Mouse (Mus musculus) neural tube, embryonic 12.5 days (tissue): ENCODE data around the gene Fam118a. TPM values are rescaled to one million over a fixed set of nuclear protein-coding genes. Genes with fewer than 3 reads are reported as not detected.
"Not testable (repeated sequence)": the region's sequence is repeated elsewhere in the genome, so short reads cannot be mapped to it uniquely, and the experiment has no call there.

Experiments used
- ATAC-seq: fragments of 200-750 bp; cut with Nextera tagmentation; 2 replicates; pipeline ENCODE4 v1.8.0; 2017; ENCODE audit warnings: low read depth, mild to moderate bottlenecking, moderate TSS enrichment, moderate library complexity; ENCODE audit not compliant: low FRiP score
- H3K27ac ChIP-seq: fragments of 300-500 bp; sonication (generic); 2 replicates; pipeline ENCODE4 v1.5.1; 2016
- H3K27me3 ChIP-seq: fragments of 300-500 bp; sonication (generic); replicated peaks from 2 replicates; pipeline ENCODE4 v1.6.1; 2016; ENCODE audit warnings: mild to moderate bottlenecking
- H3K36me3 ChIP-seq: fragments of 300-500 bp; sonication (generic); 2 replicates; pipeline ENCODE4 v1.6.1; 2016; ENCODE audit warnings: mild to moderate bottlenecking
- H3K4me1 ChIP-seq: fragments of 300-500 bp; sonication (generic); 2 replicates; pipeline ENCODE4 v1.6.1; 2016
- H3K4me2 ChIP-seq: fragments of 300-500 bp; sonication (generic); replicated peaks from 2 replicates; pipeline ENCODE4 v1.6.1; 2016; ENCODE audit warnings: mild to moderate bottlenecking
- H3K4me3 ChIP-seq: fragments of 300-500 bp; sonication (generic); 2 replicates; pipeline ENCODE4 v1.5.1; 2016
- H3K9ac ChIP-seq: fragments of 300-500 bp; sonication (generic); 2 replicates; pipeline ENCODE4 v1.6.1; 2016; ENCODE audit warnings: mild to moderate bottlenecking
- H3K9me3 ChIP-seq: fragments of 300-500 bp; sonication (generic); 2 replicates; pipeline ENCODE4 v1.6.1; 2016; ENCODE audit warnings: mild to moderate bottlenecking
- WGBS: fragments of 180-500 bp; shearing (Covaris S2); methylation state at CpG from one replicate; pipeline ENCODE4 v1.1.7; 2016; 5-methylcytosine and 5-hydroxymethylcytosine counted together
- polyA plus RNA-seq: library from polyadenylated mRNA; unstranded; fragments of >200 nt; fragmentation: Nextera tagmentation; extraction: Ambion mirVana; gene quantifications from 2 replicates; pipeline ENCODE4 v1.2.1, GENCODE M21; 2016

Gene Fam118a
- polyA plus RNA-seq: 23.9 and 26.0 TPM in 2 replicates

DNA sequence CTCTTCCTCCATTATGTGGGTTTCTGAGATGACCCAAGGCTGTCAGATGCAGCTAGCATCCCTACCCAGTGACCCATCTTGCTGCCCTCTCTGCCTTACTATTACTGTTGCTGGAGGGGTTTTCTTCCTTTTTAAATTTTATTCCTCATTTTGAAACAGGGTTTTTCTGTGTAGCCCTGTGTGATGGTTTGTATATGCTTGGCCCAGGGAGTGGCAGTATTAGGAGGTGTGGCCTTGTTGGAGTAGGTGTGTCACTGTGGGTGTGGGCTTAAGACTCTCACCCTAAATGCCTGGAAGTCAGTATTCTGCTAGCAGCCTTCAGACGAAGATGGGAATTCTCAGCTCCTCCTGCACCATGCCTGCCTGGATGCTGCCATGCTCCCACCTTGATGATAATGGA lies at the start of gene Fam118a:
Gene Fam118a, plus strand, starts transcription at position 301 of the 400 bp plus-strand sequence.
- H3K4me1 ChIP-seq, H3K4me3 ChIP-seq, H3K36me3 ChIP-seq, H3K27me3 ChIP-seq, H3K9ac ChIP-seq, H3K9me3 ChIP-seq, H3K4me2 ChIP-seq, H3K27ac ChIP-seq, ATAC-seq: not testable (repeated sequence)
- 61% methylated on average over 1 of the region's 1 CpGs for WGBS

DNA sequence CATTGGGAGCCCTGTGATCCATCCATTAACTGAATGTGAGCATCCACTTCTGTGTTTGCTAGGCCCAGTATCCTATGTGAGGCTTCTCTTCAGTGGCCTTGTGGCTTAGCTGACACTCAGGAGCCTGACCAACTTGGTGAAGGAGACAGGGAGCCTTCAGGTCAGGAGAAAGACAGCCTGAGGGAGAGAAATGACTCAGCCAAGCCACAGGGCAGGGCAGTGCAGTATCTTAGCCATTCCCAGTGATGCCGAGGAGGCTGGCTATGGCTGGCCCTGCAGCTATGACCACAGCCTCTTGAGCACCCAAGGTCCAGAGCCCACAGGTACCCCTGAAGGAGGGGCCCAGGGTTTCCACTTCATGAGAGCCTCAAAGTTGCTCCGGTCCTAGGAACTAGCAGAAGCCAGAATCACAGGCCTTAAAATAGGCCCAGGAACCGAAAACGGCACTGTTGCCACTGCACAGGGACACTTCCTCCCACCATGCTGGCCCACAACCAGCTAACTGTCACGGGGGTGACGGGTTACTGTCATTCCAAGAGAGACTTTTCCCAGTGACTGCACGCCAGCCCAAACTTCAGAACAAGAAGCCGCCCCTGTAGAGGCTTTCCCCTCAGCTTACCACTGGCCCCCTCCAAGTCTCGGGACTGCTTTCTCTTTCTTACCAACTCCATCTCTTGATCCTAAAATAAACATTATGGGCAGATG lies 47.0 kb upstream of the Fam118a start:
- Histone ChIP-seq H3K9me3 (no peaks in the 10 kb centered on the region), H3K4me3 (no peak overlapping the region), H3K4me2 (no peak overlapping the region), H3K27ac (no peak overlapping the region), H3K27me3 (no peaks in the 10 kb centered on the region), H3K4me1 (peaks cover 35% of the 10 kb centered on the region), H3K9ac (no peak overlapping the region), H3K36me3 (no peaks in the 10 kb centered on the region)
- no peak for ATAC-seq
- WGBS: 85% methylated on average over 9 of the region's 9 CpGs

DNA sequence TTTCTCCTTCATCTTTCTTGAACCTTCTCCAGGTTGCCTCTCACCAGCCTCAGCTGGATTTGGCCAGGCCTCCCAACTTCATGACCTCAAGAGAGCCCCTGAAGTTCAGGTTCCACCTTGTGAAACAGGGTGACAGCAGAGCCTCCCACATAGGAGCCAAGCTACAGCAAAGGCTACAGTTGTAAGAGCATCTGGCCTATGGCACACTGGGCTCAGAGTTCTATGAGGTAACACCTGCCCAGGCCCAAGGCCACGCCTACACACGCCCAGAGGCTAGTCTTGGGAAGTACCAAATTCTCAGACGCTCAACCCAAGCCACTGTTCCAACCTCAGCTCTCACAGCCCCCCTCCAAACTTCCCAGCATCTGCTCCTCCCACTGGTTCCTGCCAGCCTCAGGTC lies 45.9 kb upstream of the Fam118a start:
- no peaks in the 10 kb centered on the region for H3K36me3 ChIP-seq
- no peaks in the 10 kb centered on the region for H3K27me3 ChIP-seq
- no peaks in the 10 kb centered on the region for H3K9me3 ChIP-seq
- ATAC-seq: no peak
- peaks cover 33% of the 10 kb centered on the region for H3K4me1 ChIP-seq
- H3K27ac ChIP-seq: no peak overlapping the region
- no peak overlapping the region for H3K4me2 ChIP-seq
- no peak overlapping the region for H3K4me3 ChIP-seq
- 91% methylated on average over 3 of the region's 3 CpGs for WGBS
- no peak overlapping the region for H3K9ac ChIP-seq

DNA sequence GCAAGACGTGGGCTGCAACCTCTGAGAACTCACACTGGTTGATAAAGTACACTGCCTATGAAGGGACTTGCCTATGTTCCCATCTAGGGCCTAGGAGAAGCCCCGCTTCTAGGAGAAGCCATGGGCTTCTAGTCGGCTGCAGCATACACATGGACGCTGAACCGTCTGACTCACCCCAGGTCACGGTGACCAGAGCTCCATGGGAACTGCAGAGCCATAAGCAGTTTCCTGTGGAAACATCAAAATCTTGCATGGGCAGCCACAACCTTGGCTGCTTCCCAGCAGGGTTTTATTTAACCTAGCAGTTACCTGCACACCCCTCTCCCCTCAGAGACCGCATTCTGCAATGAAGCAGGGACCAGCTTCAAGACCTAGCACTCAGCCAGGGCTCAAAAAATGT lies 45.0 kb upstream of the Fam118a start:
- no peak for ATAC-seq
- peaks cover 38% of the 10 kb centered on the region for H3K4me1 ChIP-seq
- H3K27me3 ChIP-seq: no peaks in the 10 kb centered on the region
- no peaks in the 10 kb centered on the region for H3K9me3 ChIP-seq
- H3K36me3 ChIP-seq: no peaks in the 10 kb centered on the region
- no peak overlapping the region for H3K27ac ChIP-seq
- no peak overlapping the region for H3K4me3 ChIP-seq
- 89% methylated on average over 7 of the region's 7 CpGs for WGBS
- H3K9ac ChIP-seq: no peak overlapping the region
- no peak overlapping the region for H3K4me2 ChIP-seq

DNA sequence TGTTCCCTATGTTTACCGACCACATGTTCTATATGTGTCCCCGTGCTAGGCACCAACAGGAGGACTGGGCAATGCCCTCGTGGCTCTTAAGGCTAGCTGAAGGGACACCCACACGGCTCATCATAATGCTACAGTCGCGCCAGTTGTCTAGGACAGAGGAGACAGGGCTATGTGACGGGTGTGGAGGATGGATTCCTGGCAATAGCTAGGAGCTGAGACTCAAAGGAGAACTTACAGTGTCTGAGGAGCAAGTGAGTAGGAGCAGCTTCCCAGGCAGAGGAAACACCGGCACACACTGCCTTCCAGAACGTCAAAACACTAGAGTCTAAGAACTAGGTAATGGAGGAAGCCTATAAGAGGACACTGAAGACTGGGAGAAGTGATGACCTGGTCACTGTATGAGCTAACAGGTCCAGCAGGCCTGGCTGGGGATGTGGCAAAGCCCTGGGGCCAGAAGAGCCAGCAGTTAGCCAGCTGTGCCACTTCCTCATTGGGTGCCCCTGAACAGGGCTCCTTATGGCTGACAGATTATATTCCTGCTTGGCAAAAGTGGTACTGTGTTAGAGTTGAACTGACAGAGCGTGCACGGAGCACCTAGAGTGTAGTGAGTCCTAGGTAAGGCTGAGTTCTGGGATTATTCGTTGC lies 43.1 kb upstream of the Fam118a start:
- Histone ChIP-seq H3K4me3 (no peak overlapping the region), H3K27ac (no peak overlapping the region), H3K4me2 (peak overlapping the region; percentile 84), H3K27me3 (0 out of 2 replicates have a peak, but pooled peaks cover 5% of the 10 kb centered on the region), H3K4me1 (peaks cover 38% of the 10 kb centered on the region), H3K9me3 (no peaks in the 10 kb centered on the region), H3K9ac (no peak overlapping the region), H3K36me3 (no peaks in the 10 kb centered on the region)
- ATAC-seq: no peak
- WGBS: 86% methylated on average over 12 of the region's 12 CpGs

DNA sequence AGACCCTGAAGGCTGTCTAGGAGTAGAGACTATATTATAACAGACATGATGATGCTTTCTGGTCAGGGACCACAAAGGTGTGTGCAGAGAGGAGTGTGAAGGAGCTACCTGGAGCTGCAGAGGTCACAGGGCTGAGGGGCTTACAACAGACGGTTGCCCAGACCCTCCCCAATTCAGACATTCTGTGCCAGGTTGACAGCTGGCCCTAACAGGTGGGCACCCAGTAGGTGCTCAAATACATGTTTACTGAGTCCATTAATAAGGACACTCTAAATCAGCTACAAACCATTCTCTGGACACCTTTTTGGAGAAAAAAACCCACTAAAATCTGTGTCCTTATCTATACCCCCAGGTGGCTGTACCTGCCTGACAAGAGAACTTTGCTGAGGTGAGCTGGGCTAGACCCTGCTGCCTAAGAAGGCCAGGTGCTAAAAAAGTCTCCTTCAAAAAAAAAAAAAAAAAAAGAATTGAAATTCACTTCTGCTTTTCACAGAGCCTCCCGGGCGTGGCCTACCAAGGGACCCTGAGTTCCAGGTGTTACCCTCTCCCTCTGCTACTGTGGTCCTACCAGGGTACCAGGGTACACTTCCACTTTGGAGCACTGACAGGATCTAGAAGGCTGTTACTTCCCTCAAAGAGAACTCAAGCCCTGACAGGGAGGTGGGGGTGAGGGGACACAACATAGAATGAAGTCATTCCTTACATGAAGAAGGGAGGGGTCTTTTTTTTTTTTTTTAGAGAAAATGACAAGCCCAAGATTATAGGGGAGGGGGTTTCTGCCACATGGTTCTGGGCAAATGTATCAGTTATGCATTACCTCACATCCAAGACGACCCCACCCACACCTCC lies 42.4 kb upstream of the Fam118a start:
- Histone ChIP-seq H3K9ac (peak overlapping the region; percentile 94), H3K27me3 (0 out of 2 replicates have a peak, but pooled peaks cover 5% of the 10 kb centered on the region), H3K4me1 (peaks cover 38% of the 10 kb centered on the region), H3K36me3 (no peaks in the 10 kb centered on the region), H3K27ac (no peak overlapping the region), H3K4me3 (peak overlapping the region; percentile 87), H3K9me3 (no peaks in the 10 kb centered on the region), H3K4me2 (peak overlapping the region; percentile 84)
- ATAC-seq: no peak
- WGBS: 69% methylated on average over 4 of the region's 4 CpGs

DNA sequence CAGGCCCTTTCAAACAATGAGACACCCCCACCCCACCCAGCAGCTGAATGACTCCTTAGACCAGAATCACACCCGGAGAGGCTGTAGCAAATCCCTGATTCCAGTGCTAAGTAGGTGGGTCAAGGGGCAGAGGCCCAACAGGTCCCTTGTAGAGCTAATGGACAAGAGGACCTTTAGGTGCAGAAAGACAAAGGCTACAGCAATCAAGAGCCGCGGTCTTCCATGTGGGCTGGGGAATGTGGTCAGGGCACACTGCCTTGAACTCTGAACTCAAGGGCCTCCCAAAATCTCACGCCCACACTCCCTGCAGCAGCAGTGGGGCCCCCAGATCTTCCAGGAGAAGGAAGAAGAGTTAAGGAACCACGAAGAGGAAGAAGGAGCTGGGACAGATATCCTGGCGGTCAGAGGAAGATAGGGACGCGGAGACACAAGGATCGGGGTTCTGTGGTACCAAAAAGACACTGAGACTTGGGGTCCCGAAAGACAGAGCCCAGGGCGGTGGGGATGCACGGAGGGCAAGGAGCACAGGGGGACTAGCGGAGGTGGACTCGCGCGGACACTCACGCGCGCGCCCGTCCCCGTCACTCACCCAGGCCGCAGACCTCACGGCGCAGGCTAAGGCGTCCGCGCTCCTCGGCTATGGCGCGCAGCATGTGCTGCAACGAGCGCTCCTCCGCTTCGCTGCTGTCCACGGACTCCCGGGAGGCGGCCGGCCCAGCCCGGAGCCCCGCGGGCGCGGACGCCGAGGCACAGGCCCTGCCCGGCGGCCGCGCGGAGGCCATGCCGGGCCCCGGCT lies 41.5 kb upstream of the Fam118a start:
- Histone ChIP-seq H3K9ac (peak overlapping the region; percentile 94), H3K4me2 (peak overlapping the region; percentile 84), H3K4me1 (peaks cover 38% of the 10 kb centered on the region), H3K9me3 (no peaks in the 10 kb centered on the region), H3K27me3 (0 out of 2 replicates have a peak, but pooled peaks cover 5% of the 10 kb centered on the region), H3K4me3 (peak overlapping the region; percentile 87), H3K36me3 (no peaks in the 10 kb centered on the region), H3K27ac (no peak overlapping the region; the same call in 1 of the 2 replicates)
- under 1% methylated on average over 53 of the region's 53 CpGs for WGBS
- ATAC-seq: peak; percentile 60

DNA sequence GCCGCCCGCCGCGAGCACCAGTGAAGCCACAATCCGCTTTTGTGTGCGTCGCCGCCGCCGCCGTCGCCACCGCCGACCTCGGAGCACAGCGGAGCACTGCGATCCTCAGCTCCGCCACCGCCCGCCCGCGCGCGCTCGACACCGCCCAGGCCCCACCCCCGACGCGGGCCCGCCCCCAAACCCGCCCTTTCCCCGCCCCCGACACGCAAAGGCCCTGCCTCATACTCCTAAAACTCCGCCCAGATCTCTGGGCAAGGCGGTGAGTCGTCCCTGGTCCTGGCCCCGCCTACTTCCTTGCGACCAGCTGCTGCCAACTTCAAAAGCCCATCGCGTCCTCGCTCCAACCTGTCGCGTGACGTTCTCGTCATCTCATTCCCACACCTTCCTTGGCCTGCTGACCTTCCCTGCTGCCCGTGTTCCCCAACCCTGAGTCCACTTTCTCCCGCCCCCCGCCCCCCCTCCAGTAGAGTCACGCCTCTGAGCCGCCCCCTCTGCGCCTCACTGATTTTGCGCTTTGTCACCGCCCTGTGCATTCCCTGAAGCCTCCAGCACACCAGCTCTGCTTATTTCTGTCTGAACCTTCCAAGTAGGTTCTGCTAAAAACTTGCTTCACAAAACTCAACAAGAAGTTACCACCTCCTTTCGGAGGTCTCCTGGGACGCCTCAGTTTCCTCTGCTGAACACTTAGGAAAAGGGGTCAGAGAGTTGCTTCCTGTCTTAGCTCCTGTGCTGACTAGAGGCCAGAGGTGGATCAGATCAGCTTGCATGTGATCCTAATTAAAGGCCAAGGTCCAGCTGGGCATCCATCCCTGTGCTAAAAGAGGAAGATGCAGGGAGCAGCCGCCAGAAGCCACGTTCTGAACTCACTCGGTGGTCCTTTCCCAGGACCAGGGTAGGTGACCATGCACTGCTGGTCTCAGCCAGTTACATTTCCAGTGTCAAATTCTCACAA lies 40.6 kb upstream of the Fam118a start, which contains the start of gene 5031439G07Rik:
Gene 5031439G07Rik, minus strand, starts transcription at position 678 of the 952 bp plus-strand sequence.
- H3K9ac ChIP-seq: peak within 1 kb of the TSS; percentile 94
- WGBS: 2% methylated on average over 56 of the region's 59 CpGs
- H3K27ac ChIP-seq: no peak within 1 kb of the TSS; the same call in 1 of the 2 replicates
- peak; percentile 93 for ATAC-seq
- no peaks in the 10 kb centered on the region for H3K9me3 ChIP-seq
- H3K27me3 ChIP-seq: 0 out of 2 replicates have a peak, but pooled peaks cover 5% of the 10 kb centered on the region
- no peaks in the 10 kb centered on the region for H3K36me3 ChIP-seq
- H3K4me3 ChIP-seq: peak within 1 kb of the TSS; percentile 87
- H3K4me1 ChIP-seq: peaks cover 34% of the 10 kb centered on the region
- H3K4me2 ChIP-seq: peak within 1 kb of the TSS; percentile 84

DNA sequence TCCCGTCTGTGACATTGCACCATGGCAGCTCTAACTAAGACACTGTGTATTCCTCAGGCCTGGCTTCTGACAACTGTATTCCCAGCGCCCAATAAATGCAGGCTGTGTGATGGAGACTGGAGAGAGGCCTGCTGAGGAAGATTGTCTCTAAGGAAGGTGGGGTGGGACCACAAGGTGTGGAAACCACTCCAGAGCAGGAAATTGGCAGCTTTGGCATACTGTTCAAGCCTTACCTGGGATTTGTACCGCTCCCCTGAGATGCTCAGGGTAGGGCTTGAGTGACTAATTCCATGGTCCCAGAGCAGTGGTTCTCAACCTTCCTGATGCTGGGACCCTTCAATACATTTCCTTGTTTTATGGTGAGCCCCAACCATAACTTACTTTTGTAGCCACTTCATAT lies 39.6 kb upstream of the Fam118a start:
- Histone ChIP-seq H3K4me1 (peaks cover 24% of the 10 kb centered on the region), H3K4me3 (no peak overlapping the region), H3K27me3 (0 out of 2 replicates have a peak, but pooled peaks cover 5% of the 10 kb centered on the region), H3K4me2 (no peak overlapping the region), H3K27ac (no peak overlapping the region), H3K36me3 (no peaks in the 10 kb centered on the region), H3K9me3 (no peaks in the 10 kb centered on the region), H3K9ac (no peak overlapping the region)
- WGBS: 72% methylated on average over 3 of the region's 3 CpGs
- ATAC-seq: no peak

DNA sequence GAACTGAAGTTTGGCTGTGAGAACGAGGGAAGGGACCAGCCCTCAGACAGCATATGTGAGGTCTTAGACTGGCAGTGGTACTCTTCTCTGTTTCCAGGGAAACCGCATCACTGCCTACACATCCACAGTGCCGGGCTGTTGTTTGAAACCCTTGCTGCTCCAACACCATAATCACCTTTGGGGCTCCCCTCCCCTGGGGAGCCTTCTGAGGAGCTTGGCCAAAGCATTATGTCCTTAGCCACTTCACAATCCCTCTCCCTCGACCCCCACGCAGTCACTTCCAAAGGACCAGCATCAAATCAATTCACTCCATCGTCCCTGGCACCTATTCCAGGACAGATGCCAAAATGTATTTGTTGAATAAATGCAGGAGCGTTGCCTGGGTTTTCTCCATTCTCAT lies 39.0 kb upstream of the Fam118a start:
- WGBS: 64% methylated on average over 7 of the region's 7 CpGs
- Histone ChIP-seq H3K4me3 (no peak overlapping the region), H3K36me3 (no peaks in the 10 kb centered on the region), H3K27ac (no peak overlapping the region), H3K9me3 (no peaks in the 10 kb centered on the region), H3K4me2 (no peak overlapping the region), H3K4me1 (peaks cover 23% of the 10 kb centered on the region), H3K27me3 (0 out of 2 replicates have a peak, but pooled peaks cover 5% of the 10 kb centered on the region), H3K9ac (no peak overlapping the region)
- ATAC-seq: no peak
